Mouse (Mus musculus) layer of hippocampus, adult 2 months (tissue): Measurements from ENCODE around the gene St3gal6. TPM values are rescaled to one million over a fixed set of nuclear protein-coding genes. Genes with fewer than 3 reads are reported as not detected.

Experiments
- DNase-seq, 2 experiments: peaks; one replicate each; pipeline ENCODE4 v3.0.0; 2022; ENCODE audit warnings: low spot score in 2 of 2
- H3K27ac ChIP-seq: fragments of 200-600 bp; 2 replicates; pipeline ENCODE4 v1.8.1; 2022
- H3K4me3 ChIP-seq: fragments of 200-600 bp; 2 replicates; pipeline ENCODE4 v1.8.1; 2022; ENCODE audit warnings: mild to moderate bottlenecking
- CTCF ChIP-seq: fragments of 200-600 bp; conservative IDR thresholded peaks from 2 replicates; pipeline ENCODE4 v1.8.1; 2022; ENCODE audit warnings: antibody characterized with exemption, mild to moderate bottlenecking, moderate library complexity
- total RNA-seq, 2 experiments: library from RNA; stranded (reverse); gene quantifications; 2 replicates each; pipeline ENCODE4 v1.2.3; 2021

The St3gal6 gene
- total RNA-seq, 2 experiments from 2014 or later, result 13.0 to 17.4 TPM

DNA sequence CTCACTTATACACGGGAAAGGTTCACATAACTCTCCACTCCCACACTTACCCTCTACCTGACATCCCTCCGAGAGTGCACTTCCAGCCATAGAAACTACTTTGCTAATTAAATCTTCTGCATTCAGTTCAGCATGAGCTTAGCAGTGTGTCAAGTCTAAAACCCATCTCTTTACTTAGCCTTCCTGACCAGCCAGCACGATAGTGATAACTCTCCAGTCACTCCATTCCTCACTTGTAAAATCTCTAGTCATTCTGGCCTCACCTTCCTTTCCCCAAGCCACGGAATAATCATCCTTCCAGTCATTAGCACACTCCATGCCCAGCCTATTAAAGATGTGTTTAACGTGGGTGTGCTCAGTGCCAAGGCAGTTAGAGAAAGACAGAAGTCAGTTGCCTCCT is 9.7 kb upstream of the St3gal6 start:
- Histone ChIP-seq H3K4me3 (no peak overlapping the region), H3K27ac (no peak overlapping the region)
- TF ChIP-seq CTCF, result no peak
- no peak for DNase-seq

DNA sequence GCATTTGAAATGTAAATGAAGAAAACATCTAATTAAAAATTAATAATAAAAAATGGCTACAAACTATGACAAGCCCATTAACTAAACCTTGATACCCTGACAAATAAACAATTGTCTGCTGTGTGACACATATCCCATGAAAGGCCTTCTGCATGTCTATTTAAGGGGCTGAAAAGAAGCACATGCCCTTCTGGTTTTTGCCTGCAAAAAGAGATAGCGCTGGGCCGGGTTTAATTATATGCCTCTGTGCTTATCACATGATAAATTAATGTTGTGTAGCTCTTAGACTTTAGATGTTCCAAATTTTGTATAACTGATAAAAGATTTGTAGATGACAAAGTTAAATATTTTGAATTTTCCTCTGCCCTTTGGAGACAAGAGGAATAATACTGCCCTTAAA is 9.2 kb upstream of the St3gal6 start:
- DNase-seq, result no peak
- TF ChIP-seq CTCF, result no peak
- no peak overlapping the region for H3K27ac ChIP-seq
- H3K4me3 ChIP-seq, result no peak overlapping the region

GRCm38 (mm10) chr16:58532511-58532910 is 8.5 kb upstream of the St3gal6 start:
- DNase-seq, result no peak
- H3K27ac ChIP-seq, result no peak overlapping the region
- H3K4me3 ChIP-seq, result no peak overlapping the region
- TF ChIP-seq CTCF, result no peak

GRCm38 (mm10) chr16:58527817-58528216 is 3.8 kb upstream of the St3gal6 start:
- no peak overlapping the region for H3K4me3 ChIP-seq
- no peak for TF ChIP-seq CTCF
- no peak for DNase-seq
- H3K27ac ChIP-seq, result no peak overlapping the region

DNA sequence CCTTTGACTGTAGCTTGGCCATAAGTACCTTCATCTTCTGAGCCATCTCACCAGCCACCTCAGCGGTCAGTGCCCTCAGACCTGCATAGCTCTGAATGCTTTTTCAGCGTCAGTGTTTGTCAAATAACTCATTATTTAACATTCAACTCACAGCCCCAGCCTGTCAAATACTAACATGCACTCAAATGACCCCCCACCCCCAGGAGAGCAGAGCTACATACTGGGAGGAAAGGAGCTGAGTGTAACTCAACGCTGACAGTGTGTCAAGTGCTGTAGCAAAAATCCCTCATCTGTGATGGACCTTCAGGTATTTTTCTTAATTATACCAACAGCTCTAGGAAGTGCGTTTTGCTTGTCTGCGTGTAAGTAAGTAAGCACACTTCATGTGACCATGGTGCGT is 2.7 kb upstream of the St3gal6 start:
- TF ChIP-seq CTCF, result no peak
- no peak for DNase-seq
- no peak overlapping the region for H3K4me3 ChIP-seq
- H3K27ac ChIP-seq, result no peak overlapping the region

- no peak for DNase-seq
- Histone ChIP-seq H3K4me3 (no peak overlapping the region), H3K27ac (no peak overlapping the region)
- no peak for TF ChIP-seq CTCF
These were observed 1.8 kb upstream of the St3gal6 start for GRCm38 (mm10) chr16:58525832-58526231.

- Histone ChIP-seq H3K27ac (peak overlapping the region; percentile 92), H3K4me3 (peak overlapping the region; percentile 84)
- DNase-seq, result peak in 1 of 2 experiments; percentile 22
- TF ChIP-seq CTCF, result no peak
These were observed 791 bp downstream of the St3gal6 start for GRCm38 (mm10) chr16:58523044-58523859.

- H3K27ac ChIP-seq, result peak overlapping the region; percentile 92
- peak overlapping the region; percentile 84 for H3K4me3 ChIP-seq
- DNase-seq, result no peak
- no peak for TF ChIP-seq CTCF
These were observed 1.4 kb downstream of the St3gal6 start for GRCm38 (mm10) chr16:58522677-58523043.

- peak overlapping the region; percentile 92 for H3K27ac ChIP-seq
- no peak for DNase-seq
- H3K4me3 ChIP-seq, result peak overlapping the region; percentile 84
- no peak for TF ChIP-seq CTCF
These were observed 2.1 kb downstream of the St3gal6 start for GRCm38 (mm10) chr16:58521900-58522299.

DNA sequence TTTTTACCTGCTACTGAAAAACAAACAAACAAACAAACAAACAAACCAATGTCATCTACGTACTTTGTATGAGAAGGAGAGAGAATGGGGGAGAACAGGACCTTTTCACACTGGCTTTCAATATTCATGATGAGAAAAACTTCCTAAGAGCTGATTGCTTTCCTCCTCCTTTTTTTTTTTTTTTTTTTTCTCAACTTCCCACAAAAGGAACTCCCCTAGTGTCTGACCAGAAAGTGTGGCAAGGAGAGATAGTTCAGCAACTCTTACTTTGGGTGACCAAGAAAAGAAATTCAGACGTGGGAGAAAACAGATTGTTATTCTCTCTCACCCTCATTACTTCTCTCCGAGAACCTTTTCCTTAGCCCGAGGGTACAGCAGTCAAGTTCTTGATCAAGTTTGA is 2.9 kb downstream of the St3gal6 start:
- H3K4me3 ChIP-seq, result peak overlapping the region; percentile 84
- TF ChIP-seq CTCF, result no peak
- peak overlapping the region; percentile 92 for H3K27ac ChIP-seq
- DNase-seq, result no peak

DNA sequence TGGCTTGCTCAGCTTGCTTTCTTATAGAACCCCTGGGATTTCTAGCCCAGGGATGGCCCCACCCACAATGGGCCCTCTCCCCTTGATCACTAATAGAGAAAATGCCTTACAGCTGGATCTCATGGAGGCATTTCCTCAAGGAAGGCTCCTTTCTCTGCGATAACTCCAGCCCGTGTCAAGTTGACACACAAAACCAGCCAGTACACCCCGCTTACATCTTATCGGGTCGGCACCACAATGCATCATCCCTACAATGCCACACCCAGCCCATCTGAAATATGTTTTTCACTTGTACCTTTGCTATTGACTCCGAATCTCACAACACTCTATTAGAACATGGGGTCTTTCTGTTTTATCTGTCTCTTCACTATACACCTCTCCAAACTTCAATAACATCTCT is 3.6 kb downstream of the St3gal6 start:
- H3K4me3 ChIP-seq, result peak overlapping the region; percentile 84; the same call in 1 of the 2 replicates
- TF ChIP-seq CTCF, result no peak
- no peak for DNase-seq
- 0 out of 2 replicates have a peak overlapping the region, but pooled peaks have one; percentile 92 for H3K27ac ChIP-seq

GRCm38 (mm10) chr16:58519650-58520073 is 4.4 kb downstream of the St3gal6 start:
- no peak for TF ChIP-seq CTCF
- Histone ChIP-seq H3K27ac (peak overlapping the region; percentile 46; the same call in 1 of the 2 replicates), H3K4me3 (peak overlapping the region; percentile 19)
- no peak for DNase-seq

DNA sequence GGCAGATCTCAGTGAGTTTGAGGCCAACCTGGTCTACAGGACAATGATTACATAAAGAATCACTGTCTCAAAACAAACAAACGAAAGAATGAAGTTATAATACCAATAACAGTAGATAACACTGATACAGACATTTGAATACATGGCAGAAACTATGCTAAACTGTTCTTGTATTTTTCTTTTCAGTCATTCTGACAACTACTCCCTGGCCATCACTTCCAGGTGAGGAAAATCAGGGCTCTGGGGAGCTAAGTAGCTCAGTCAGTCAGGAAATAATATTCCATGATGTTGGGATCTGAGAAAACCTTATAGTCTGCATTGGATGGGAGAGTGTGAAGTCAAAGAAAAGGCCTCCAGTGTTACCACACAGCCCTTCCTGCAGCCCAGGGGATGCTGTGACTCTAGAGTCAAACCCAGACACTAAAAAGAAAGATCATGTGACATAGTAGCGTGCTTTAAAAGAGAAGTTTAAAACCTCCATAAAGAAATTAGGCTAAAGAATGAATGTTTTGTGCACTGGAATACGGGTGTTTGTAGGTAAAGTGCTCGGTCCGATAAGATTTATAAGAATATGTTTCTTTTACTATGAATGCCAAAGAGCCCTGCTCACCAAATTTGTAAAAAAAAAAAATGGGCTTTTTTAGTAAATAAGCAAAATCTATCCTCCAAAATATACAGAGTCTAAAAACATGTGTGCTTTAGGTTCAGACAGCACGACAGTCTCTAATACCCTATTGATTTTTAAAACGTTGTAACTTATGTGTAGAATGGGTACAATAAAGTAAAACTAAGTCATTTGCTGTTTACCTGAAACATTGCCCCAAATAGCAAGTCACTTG is 6.9 kb downstream of the St3gal6 start:
- TF ChIP-seq CTCF, result no peak
- no peak overlapping the region for H3K27ac ChIP-seq
- no peak for DNase-seq
- no peak overlapping the region for H3K4me3 ChIP-seq
